Mouse (Mus musculus): ENCODE data around the gene Mia3.
"Not testable (repeated sequence)": the region's sequence is repeated elsewhere in the genome, so short reads cannot be mapped to it uniquely, and the experiment has no call there.

Gene Mia3

GRCm38 (mm10) chr1:183344886-183345816, 24.2 kb downstream of the Mia3 start:
- DNase-seq, result peak; percentile 92 to 93

GRCm38 (mm10) chr1:183342902-183343301, 26.5 kb downstream of the Mia3 start:
- not testable (repeated sequence) for DNase-seq

GRCm38 (mm10) chr1:183327171-183327570, 42.2 kb downstream of the Mia3 start:
- no peak for DNase-seq

GRCm38 (mm10) chr1:183324433-183324832, 44.9 kb downstream of the Mia3 start:
- no peak for DNase-seq

- no peak for DNase-seq
These were observed 45.4 kb downstream of the Mia3 start for GRCm38 (mm10) chr1:183323923-183324322.

- DNase-seq, result not testable (repeated sequence)
These were observed 46.9 kb downstream of the Mia3 start for GRCm38 (mm10) chr1:183322496-183322895.

- no peak for DNase-seq
These were observed 48.6 kb downstream of the Mia3 start for GRCm38 (mm10) chr1:183320708-183321107.

GRCm38 (mm10) chr1:183315783-183316182, 53.6 kb downstream of the Mia3 start:
- peak; percentile 8 to 14 for DNase-seq

- DNase-seq, result no peak
These were observed 57.3 kb downstream of the Mia3 start for GRCm38 (mm10) chr1:183312076-183312475.

GRCm38 (mm10) chr1:183309601-183310000, 59.8 kb downstream of the Mia3 start:
- DNase-seq, result not testable (repeated sequence)

- DNase-seq, result no peak
These were observed 60.9 kb downstream of the Mia3 start for GRCm38 (mm10) chr1:183308476-183308875.

- no peak for DNase-seq
These were observed 61.8 kb downstream of the Mia3 start for GRCm38 (mm10) chr1:183307555-183307954.

GRCm38 (mm10) chr1:183299161-183299560, 70.2 kb downstream of the Mia3 start:
- DNase-seq, result peak; percentile 84 to 85

- peak; percentile 29 to 52 for DNase-seq
These were observed 71.4 kb downstream of the Mia3 start for GRCm38 (mm10) chr1:183297886-183298489.

- no peak for DNase-seq
These were observed 71.9 kb downstream of the Mia3 start for GRCm38 (mm10) chr1:183297473-183297885.

GRCm38 (mm10) chr1:183296877-183297383, 72.4 kb downstream of the Mia3 start, which contains the start of gene Brox:
TSS of gene Brox (minus strand) at chr1:183297269.
- peak; percentile 98 to 99 for DNase-seq

GRCm38 (mm10) chr1:183296465-183296864, 72.9 kb downstream of the Mia3 start, which contains the start of gene Aida:
TSS of gene Aida (plus strand) at chr1:183296590.
- DNase-seq, result peak; percentile 59 to 72

- no peak for DNase-seq
These were observed 79.8 kb downstream of the Mia3 start for GRCm38 (mm10) chr1:183289576-183289975.

GRCm38 (mm10) chr1:183288351-183288750, 81.0 kb downstream of the Mia3 start:
- DNase-seq, result no peak
